Mouse (Mus musculus) layer of hippocampus, postnatal 36 days (tissue): ENCODE measurements at regions not wholly inside any gene's neighbourhood (a gene's known extent, or its start where the extent isn't known, plus 50 kb on each side); places are given as distances from the start of the nearest gene placed in this dataset.

ENCODE experiments used
- DNase-seq, 2 experiments: peaks; one replicate each; pipeline ENCODE4 v3.0.0; 2022

DNA sequence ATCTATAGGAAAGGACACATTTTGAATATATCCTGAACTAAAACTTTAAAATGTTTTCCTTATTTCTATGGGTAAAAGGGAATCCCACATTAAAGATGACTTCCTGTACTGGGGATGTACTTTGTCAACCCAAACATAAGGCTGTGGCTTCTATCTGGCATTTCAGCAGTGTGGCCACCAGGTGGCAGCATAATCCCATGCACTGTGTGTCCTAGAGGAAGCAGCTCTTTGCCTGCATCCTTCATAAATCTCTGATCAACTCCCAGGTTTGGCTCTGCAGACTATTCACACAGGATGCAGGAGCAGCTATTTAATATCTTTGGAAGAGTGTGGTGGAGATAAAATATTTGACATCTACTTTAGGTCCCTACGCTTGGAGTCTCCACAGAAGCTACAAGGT lies 59.1 kb downstream of the Bmp15 start:
- DNase-seq = peak; percentile 46 to 57

DNA sequence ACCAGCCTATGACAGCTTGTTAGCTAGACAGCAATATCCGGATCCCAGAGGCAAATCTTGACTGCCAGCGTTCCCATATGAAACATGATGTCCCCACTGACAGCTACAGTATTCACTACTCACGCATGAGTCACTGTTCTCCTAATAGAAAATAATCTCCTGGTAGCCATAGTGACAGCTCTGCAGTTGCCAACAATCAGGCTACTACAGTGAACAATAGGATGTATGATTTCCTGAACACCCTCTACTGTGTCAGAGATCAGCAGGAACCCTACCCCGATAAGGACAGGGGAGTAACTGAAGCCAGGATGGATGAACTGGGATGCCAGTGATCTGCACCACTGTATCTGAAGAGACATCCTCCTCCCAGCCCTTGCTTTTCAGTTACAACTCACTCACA lies 62.0 kb downstream of the Bmp15 start:
- peak in 1 of 2 experiments; percentile 3 for DNase-seq

DNA sequence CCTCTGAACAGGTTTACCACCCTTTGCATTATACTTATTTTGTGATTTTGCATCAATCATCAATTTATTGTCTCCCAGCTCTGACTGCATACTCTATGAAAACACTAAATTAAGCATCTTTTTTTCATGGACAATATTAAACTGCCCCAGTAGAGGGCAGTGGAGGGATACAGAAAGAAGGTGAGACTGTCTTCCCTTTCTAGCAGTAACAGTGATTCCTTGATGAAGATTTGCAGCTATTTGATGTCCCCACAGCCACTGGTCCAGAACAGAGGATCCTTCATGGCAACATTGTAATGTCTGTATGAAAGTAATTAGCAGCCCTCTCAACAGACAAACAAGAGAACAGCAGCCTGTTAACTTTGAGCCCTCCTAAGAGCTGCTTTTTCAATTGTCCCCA lies 66.5 kb downstream of the Bmp15 start:
- no peak for DNase-seq

DNA sequence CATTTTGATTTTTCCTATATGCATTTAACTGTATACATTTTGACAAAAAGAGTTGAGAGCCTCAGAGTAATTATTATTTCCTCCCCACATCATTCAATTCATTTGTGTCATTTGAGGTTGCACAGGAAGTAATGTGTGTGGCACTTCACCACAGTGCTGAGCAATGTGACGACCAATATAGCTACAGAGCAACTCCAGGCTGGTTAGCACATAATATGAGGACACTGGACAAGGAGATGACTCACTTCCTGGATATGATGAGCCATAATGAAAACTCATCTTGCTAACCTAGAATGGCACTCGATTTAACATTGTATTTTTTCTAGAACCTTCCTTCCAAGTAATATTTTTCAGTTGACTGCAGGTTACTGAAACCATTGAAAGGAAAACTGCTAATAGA lies 67.6 kb downstream of the Bmp15 start:
- no peak for DNase-seq
